Mouse (Mus musculus): ENCODE results near the gene Ctu2. TPM values are rescaled to one million over a fixed set of nuclear protein-coding genes. Genes with fewer than 3 reads are reported as not detected.

Gene Ctu2
- total RNA-seq, 4 experiments from 2014 or later = 6.1 to 7.2 (median 6.7) TPM

Small RNA genes lying within 50 kb of the gene (microRNA-seq; reads per million reads assigned to microRNA genes)
- not detected for gene Gm24366

Other genes with a start within 250 kb of the Ctu2 start
- 1 to 10 TPM; 4.7 to 9.2 (median 6.3) TPM for gene Zfpm1, start 194.0 kb upstream of the Ctu2 start, total RNA-seq (2022)
- gene Trhr2, start 115.4 kb upstream of the Ctu2 start, total RNA-seq (2022) = not detected
- 10 to 100 TPM; 22.9 to 30.7 (median 25.8) TPM for gene Zc3h18, start 99.5 kb upstream of the Ctu2 start, total RNA-seq (2022)
- gene Il17c, start 54.1 kb upstream of the Ctu2 start, total RNA-seq (2022) = not detected
- 1 to 10 TPM; 3.8 to 8.6 (median 5.7) TPM for gene Cyba, start 43.2 kb upstream of the Ctu2 start, total RNA-seq (2022)
- 1 to 10 TPM; 3.4 to 5.5 (median 4.8) TPM for gene Mvd, start 32.7 kb upstream of the Ctu2 start, total RNA-seq (2022)
- gene Snai3, start 15.4 kb upstream of the Ctu2 start, total RNA-seq (2022) = 10 to 100 TPM in 3 of 4 experiments, 1 to 10 TPM in 1; 8.9 to 15.4 (median 13.7) TPM
- 10 to 100 TPM; 29.9 to 37.5 (median 32.4) TPM for gene Rnf166, start 79 bp upstream of the Ctu2 start, total RNA-seq (2022)
- gene Piezo1, start 75.2 kb downstream of the Ctu2 start, total RNA-seq (2022) = 10 to 100 TPM; 11.7 to 14.4 (median 13.9) TPM
- gene Cdt1, start 91.9 kb downstream of the Ctu2 start, total RNA-seq (2022) = 1 to 10 TPM in 1 of 4 experiments, under 1 TPM in 3; 0.47 to 1.0 (median 0.83) TPM
- 10 to 100 TPM; 42.7 to 49.4 (median 45.2) TPM for gene Aprt, start 100.8 kb downstream of the Ctu2 start, total RNA-seq (2022)
- under 1 TPM; 0.92 to 0.96 (median 0.93) TPM for gene Galns, start 135.3 kb downstream of the Ctu2 start, total RNA-seq (2022)
- gene Trappc2l, start 135.5 kb downstream of the Ctu2 start, total RNA-seq (2022) = 10 to 100 TPM; 38.7 to 49.7 (median 44.0) TPM
- under 1 TPM in 1 of 4 experiments, not detected in 3; 0.27 TPM for gene Pabpn1l, start 146.6 kb downstream of the Ctu2 start, total RNA-seq (2022)
- 10 to 100 TPM; 12.3 to 22.0 (median 17.2) TPM for gene Cbfa2t3, start 223.0 kb downstream of the Ctu2 start, total RNA-seq (2022)

All from gastrocnemius, adult 8-10 months (tissue).